Mouse (Mus musculus) limb, embryonic 11.5 days (tissue): ENCODE measurements at regions not wholly inside any gene's neighbourhood (a gene's known extent, or its start where the extent isn't known, plus 50 kb on each side); places are given as distances from the start of the nearest gene placed in this dataset.
"Not testable (repeated sequence)": the region's sequence is repeated elsewhere in the genome, so short reads cannot be mapped to it uniquely, and the experiment has no call there.

Source experiments
- ATAC-seq: fragments of 200-750 bp; cut with Nextera tagmentation; 2 replicates; pipeline ENCODE4 v1.8.0; 2017; ENCODE audit warnings: low read depth; ENCODE audit not compliant: insufficient number of reproducible peaks, low FRiP score, low TSS enrichment
- DNase-seq: peaks from one replicate; pipeline ENCODE4 v3.0.0-alpha.2; 2015; ENCODE audit warnings: low spot score
- H3K27ac ChIP-seq: fragments of 300-500 bp; sonication (generic); replicated peaks from 2 replicates; pipeline ENCODE4 v1.5.1; 2014; ENCODE audit warnings: low read depth, mild to moderate bottlenecking, low read length
- H3K27me3 ChIP-seq: fragments of 300-500 bp; sonication (generic); 2 replicates; pipeline ENCODE4 v1.6.1; 2014; ENCODE audit warnings: mild to moderate bottlenecking, low read length, mixed read lengths; ENCODE audit not compliant: control insufficient read depth, insufficient read depth
- H3K36me3 ChIP-seq: fragments of 300-500 bp; sonication (generic); 2 replicates; pipeline ENCODE4 v1.6.1; 2014; ENCODE audit warnings: mild to moderate bottlenecking, low read length, moderate library complexity, mixed read lengths; ENCODE audit not compliant: control insufficient read depth, insufficient read depth
- H3K4me1 ChIP-seq: fragments of 300-500 bp; sonication (generic); 2 replicates; pipeline ENCODE4 v1.6.1; 2014; ENCODE audit warnings: low read length, mixed read lengths; ENCODE audit not compliant: control insufficient read depth, insufficient read depth
- H3K4me2 ChIP-seq: fragments of 300-500 bp; sonication (generic); 2 replicates; pipeline ENCODE4 v1.6.1; 2014; ENCODE audit warnings: low read depth, mild to moderate bottlenecking, moderate library complexity; ENCODE audit not compliant: severe bottlenecking
- H3K4me3 ChIP-seq: fragments of 300-500 bp; sonication (generic); 2 replicates; pipeline ENCODE4 v1.5.1; 2014; ENCODE audit warnings: low read depth, low read length
- H3K9ac ChIP-seq: fragments of 300-500 bp; sonication (generic); 2 replicates; pipeline ENCODE4 v1.6.1; 2014; ENCODE audit warnings: mild to moderate bottlenecking, low read length
- H3K9me3 ChIP-seq: fragments of 300-500 bp; sonication (generic); 2 replicates; pipeline ENCODE4 v1.6.1; 2016; ENCODE audit warnings: low read length; ENCODE audit not compliant: control insufficient read depth
- WGBS: fragments of 180-500 bp; shearing (Covaris S2); extraction: QIAGEN DNeasy Blood & Tissue Kit; methylation state at CpG from one replicate; pipeline ENCODE4 v1.1.7; 2014; 5-methylcytosine and 5-hydroxymethylcytosine counted together

DNA sequence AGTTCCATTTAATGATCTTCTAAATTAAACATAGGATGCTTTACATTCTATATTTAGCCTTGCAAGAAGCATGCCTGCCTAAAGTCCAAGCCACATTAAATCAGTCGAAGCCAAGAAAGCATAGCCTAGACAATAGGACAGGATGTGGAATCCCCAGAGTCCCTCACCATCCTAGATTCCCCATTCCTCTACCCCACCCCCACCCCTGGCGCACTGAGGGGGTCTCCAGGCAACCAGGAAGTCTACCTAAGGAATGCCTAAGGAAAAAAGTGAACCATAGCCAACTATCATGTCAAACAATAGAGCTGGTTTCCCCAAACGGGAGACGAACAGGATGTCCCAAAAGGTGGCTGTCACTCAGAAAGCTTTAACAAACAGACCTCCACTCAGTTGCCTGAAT is 172.5 kb upstream of the Phyhipl start:
- no peaks in the 10 kb centered on the region for H3K9me3 ChIP-seq
- WGBS: 83% methylated on average over 4 of the region's 4 CpGs
- DNase-seq (no peak), ATAC-seq (no peak)
- no peak overlapping the region for H3K27ac ChIP-seq
- no peak overlapping the region for H3K4me2 ChIP-seq
- no peak overlapping the region for H3K4me3 ChIP-seq
- H3K27me3 ChIP-seq: no peaks in the 10 kb centered on the region
- H3K36me3 ChIP-seq: no peaks in the 10 kb centered on the region
- no peak overlapping the region for H3K9ac ChIP-seq
- H3K4me1 ChIP-seq: no peaks in the 10 kb centered on the region

DNA sequence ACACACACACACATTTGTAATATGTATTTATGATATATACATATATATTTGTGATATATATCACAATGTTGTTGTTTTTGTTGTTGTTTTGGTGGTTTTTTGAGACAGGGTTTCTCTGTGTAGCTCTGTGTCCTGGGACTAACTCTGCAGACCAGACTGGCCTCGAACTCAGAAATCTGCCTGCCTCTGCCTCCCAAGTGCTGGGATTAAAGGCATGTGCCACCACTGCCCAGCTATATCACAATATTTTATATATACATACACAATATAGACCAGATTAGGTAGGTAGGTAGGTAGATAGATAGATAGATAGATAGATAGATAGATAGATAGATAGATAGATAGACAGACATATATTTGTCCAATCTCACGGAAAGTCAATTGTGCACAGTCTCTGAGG is 171.8 kb upstream of the Phyhipl start:
- not testable (repeated sequence) for H3K4me1 ChIP-seq, H3K9me3 ChIP-seq, H3K9ac ChIP-seq, ATAC-seq, H3K27ac ChIP-seq, H3K27me3 ChIP-seq, H3K4me2 ChIP-seq, H3K4me3 ChIP-seq, H3K36me3 ChIP-seq, DNase-seq
- 93% methylated on average over 2 of the region's 2 CpGs for WGBS

DNA sequence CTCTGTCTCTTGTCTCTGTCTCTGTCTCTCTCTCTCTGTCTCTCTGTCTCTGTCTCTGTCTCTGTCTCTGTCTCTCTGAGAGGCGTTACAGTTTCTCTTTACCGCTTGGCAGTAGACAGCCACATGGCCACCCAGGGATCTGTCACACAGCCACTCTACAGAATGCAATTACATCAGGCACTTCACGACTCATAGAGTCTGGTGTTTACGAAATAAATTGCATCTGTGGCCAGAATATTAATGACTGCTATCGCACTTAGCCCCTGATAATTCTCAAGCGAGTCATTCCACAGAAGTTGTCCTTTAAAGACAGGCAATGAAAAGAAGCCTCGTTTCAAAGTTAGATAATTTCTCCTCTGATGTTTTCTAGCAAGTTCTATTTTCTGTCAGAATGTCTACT is 170.9 kb upstream of the Phyhipl start:
- Histone ChIP-seq H3K9ac (no peak overlapping the region), H3K27me3 (no peaks in the 10 kb centered on the region), H3K27ac (no peak overlapping the region), H3K9me3 (no peaks in the 10 kb centered on the region), H3K4me2 (no peak overlapping the region), H3K4me1 (no peaks in the 10 kb centered on the region), H3K36me3 (no peaks in the 10 kb centered on the region), H3K4me3 (no peak overlapping the region)
- 89% methylated on average over 7 of the region's 7 CpGs for WGBS
- no peak for DNase-seq
- ATAC-seq: no peak

DNA sequence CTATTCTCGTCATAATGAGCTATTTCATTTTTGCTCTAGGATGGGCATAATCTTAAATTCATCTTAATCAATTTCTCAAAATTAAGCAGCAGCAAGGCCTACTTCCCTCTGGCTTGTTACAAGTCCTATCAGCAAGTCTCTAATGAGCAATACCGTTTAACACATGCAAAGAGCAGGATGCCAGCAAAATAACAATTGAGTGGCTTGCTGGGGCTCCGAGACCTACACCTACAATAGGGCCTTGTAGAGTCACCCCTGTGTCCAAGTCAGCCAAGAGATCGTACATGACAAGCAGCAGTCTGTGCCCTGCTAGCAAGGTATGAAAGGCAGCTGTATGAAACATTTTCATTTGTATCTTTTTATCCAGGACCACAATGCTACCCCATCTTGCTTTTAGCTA is 169.7 kb upstream of the Phyhipl start:
- Histone ChIP-seq H3K36me3 (no peaks in the 10 kb centered on the region), H3K4me2 (no peak overlapping the region), H3K4me1 (no peaks in the 10 kb centered on the region), H3K9ac (no peak overlapping the region), H3K27ac (no peak overlapping the region), H3K9me3 (no peaks in the 10 kb centered on the region), H3K4me3 (no peak overlapping the region), H3K27me3 (no peaks in the 10 kb centered on the region)
- DNase-seq: no peak
- ATAC-seq: no peak
- WGBS: 78% methylated on average over 4 of the region's 4 CpGs

DNA sequence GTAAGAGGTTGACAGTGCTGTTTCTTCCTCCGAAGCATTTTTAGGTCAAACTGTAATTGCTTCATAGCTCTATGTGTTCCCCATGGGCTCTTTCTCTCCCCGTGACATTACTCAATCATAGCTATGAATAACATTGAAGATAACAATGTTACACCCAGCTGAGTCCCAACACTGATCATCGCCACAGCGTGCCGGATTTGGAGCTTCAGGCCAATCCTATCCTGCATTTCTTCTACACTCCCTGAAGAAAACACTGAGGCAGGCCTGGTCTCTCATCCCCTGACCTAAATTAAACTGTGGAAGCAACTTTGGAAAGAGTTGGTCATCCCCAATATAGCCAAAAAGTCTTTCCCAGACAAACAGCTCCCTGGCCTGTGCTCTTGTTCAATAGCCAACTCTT is 168.7 kb upstream of the Phyhipl start:
- H3K9ac ChIP-seq: no peak overlapping the region
- H3K4me2 ChIP-seq: no peak overlapping the region
- ATAC-seq: no peak
- H3K4me3 ChIP-seq: no peak overlapping the region
- no peaks in the 10 kb centered on the region for H3K9me3 ChIP-seq
- 97% methylated on average over 5 of the region's 5 CpGs for WGBS
- H3K27ac ChIP-seq: no peak overlapping the region
- no peaks in the 10 kb centered on the region for H3K27me3 ChIP-seq
- no peaks in the 10 kb centered on the region for H3K36me3 ChIP-seq
- DNase-seq: no peak
- H3K4me1 ChIP-seq: no peaks in the 10 kb centered on the region

DNA sequence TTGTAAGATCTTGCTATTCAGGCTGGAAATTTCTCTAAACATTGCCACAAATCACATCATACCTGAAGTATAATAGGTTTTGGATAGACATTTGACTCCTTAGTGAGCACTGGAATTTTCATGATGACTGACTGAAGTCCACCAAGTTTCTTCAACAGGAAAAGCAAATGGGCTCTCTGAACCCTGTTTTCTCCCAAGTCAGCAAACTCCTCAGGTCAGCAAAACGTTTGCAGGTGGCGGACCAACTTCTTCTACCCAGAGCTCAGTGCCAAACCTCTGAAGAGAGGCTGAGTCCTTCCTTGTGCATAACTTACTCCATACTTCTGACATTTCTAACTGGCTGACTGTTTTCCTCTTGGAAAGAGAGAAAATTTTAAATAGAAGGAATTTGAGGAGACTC is 164.2 kb upstream of the Phyhipl start:
- Histone ChIP-seq H3K27ac (no peak overlapping the region), H3K9ac (no peak overlapping the region), H3K4me1 (no peaks in the 10 kb centered on the region), H3K9me3 (no peaks in the 10 kb centered on the region), H3K4me3 (no peak overlapping the region), H3K36me3 (no peaks in the 10 kb centered on the region), H3K4me2 (no peak overlapping the region), H3K27me3 (no peaks in the 10 kb centered on the region)
- DNase-seq (no peak), ATAC-seq (no peak)
- 73% methylated on average over 2 of the region's 2 CpGs for WGBS

DNA sequence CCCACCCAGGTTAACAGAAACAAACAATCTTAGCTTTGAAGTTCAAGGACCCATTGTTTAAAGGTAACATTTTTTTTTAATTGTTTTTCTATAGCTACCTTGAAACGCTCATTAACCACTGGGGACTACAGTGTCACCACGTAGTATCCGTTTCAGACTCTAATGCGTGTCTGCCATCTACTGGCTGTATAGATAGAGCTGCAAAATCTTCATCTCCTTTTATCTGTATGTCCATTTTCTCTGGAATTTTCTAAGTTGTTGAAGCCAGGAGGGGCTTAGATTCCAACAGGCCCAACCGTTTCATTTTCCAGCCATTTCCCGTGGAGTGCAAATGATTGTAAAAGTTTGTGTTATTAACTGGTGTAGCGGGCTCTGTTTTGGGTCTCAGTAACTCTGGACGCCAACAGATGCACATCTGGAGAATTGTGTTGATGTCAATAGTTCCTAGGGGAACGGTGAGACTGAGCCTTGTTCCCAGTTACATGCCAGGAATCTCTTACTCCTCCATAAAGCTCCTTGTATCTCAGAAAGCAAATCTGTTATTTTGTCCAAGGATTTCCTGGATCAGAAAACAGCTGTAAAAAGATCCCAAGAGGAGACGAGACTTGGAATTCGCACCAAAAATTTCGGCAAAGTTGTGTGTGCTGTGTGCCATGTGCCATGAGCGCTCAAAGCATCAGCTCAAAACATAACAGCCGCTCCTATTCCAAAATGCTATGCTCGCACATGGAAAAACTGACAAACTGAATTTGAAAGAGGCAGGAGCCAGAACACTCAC is 158.8 kb upstream of the Phyhipl start:
- Histone ChIP-seq H3K27ac (no peak overlapping the region), H3K4me1 (no peaks in the 10 kb centered on the region)
- DNase-seq: no peak

DNA sequence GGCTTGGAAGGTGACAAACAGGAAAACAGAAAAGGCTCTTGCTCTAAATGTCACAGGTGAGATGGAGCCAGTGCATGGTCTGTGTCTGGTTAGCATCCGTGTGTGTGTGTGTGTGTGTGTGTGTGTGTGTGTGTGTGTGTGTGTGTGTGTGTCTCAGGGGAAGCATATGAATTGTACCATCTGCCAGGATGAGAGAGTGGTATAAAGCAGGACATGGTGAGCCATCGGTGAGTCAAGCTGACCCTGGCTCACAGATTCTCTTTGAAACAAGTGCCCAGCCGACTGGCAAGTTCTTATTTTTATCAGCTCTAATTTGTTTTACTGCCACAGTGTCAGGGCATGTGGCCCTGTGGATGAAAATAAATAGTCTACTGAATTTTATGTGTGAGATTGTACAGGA is 153.6 kb upstream of the Phyhipl start:
- no peaks in the 10 kb centered on the region for H3K9me3 ChIP-seq
- WGBS: 68% methylated on average over 3 of the region's 3 CpGs
- no peak overlapping the region for H3K9ac ChIP-seq
- DNase-seq (no peak), ATAC-seq (no peak)
- no peak overlapping the region for H3K4me2 ChIP-seq
- no peaks in the 10 kb centered on the region for H3K36me3 ChIP-seq
- no peak overlapping the region for H3K4me3 ChIP-seq
- H3K27me3 ChIP-seq: no peaks in the 10 kb centered on the region
- no peaks in the 10 kb centered on the region for H3K4me1 ChIP-seq
- no peak overlapping the region for H3K27ac ChIP-seq

More for the DNA sequence above, 158.8 kb upstream of the Phyhipl start:
- Histone ChIP-seq H3K9me3 (no peaks in the 10 kb centered on the region), H3K27me3 (no peaks in the 10 kb centered on the region), H3K4me2 (no peak overlapping the region), H3K4me3 (no peak overlapping the region), H3K36me3 (no peaks in the 10 kb centered on the region), H3K9ac (no peak overlapping the region)
- no peak for ATAC-seq
- 68% methylated on average over 15 of the region's 15 CpGs for WGBS

DNA sequence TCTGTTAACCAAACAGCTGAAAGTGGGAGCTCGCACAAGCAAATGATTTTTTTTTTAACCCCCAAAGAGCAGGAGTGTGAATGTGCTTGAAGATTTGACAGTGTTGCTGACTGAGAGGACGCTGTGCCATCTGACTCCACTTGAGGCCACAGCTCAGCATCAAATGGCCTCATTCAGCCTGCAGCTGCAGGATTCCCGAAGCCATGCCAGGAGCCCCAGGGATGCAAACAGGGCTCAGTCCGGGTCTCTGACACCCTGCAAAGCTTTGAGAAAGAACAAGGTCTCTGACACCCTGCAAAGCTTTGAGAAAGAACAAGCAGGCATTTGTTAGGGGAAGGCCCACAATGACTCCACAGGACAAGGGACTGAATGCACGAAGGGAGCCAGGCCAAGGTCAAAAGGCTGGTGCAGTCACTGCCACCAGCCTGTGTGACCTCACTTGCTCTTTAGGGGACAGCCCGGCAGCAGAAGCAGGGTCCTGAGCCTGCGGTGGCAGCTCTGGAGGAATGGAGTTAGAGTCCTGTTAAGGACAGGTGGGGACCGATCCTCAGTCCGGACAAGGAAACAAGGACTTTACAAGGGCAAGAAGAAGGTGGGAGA is 151.1 kb upstream of the Phyhipl start:
- WGBS: 55% methylated on average over 9 of the region's 9 CpGs
- no peak for DNase-seq
- no peaks in the 10 kb centered on the region for H3K9me3 ChIP-seq

More for the DNA sequence above, 151.1 kb upstream of the Phyhipl start:
- no peak overlapping the region for H3K4me3 ChIP-seq
- H3K27ac ChIP-seq: no peak overlapping the region
- no peaks in the 10 kb centered on the region for H3K36me3 ChIP-seq
- H3K27me3 ChIP-seq: no peaks in the 10 kb centered on the region
- no peak for ATAC-seq
- no peak overlapping the region for H3K4me2 ChIP-seq
- no peaks in the 10 kb centered on the region for H3K4me1 ChIP-seq
- H3K9ac ChIP-seq: no peak overlapping the region
